Mouse (Mus musculus): ENCODE measurements around the gene Slc29a1. TPM values are rescaled to one million over a fixed set of nuclear protein-coding genes. Genes with fewer than 3 reads are reported as not detected.

Slc29a1 gene
- polyA plus RNA-seq, 1 experiment from 2014 or later, result 93.6 TPM

DNA sequence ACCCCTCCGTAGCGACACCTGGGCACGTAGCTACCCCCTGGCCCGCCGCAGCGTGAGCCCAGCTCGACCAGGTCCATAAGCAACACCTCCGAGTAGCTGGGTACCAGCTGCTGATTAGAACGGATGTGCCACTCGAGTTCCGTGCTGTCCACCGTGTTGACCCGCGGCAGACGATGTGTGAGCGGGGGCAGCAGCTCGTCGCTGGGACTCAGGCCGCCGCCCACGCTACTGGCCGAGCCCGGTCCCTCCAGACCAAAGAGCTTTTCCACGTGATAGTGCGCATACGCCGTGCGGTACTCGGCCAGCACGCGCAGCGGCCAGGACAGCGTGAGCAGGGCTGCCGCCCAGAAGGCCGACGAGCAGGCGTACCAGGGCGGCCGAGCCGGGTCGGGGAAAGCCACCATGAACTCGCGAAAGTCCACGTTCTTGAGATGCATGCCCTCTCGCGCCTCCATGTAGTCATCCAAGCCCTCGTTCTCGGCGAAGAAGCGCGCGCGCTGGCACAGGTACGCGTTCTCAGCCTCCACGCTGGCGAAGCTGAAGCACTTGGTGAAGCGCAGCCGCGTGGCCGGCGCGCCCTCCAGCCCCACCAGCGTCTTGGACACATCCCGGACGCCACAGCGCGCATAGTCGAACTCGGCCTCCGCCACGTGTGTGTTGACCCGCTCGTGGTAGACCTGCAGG is 54.0 kb downstream of the Slc29a1 start:
- peaks cover 20% of the 10 kb centered on the region for H3K4me1 ChIP-seq (replicated peaks; ENCODE audit: insufficient read depth, low read length)
- peak overlapping the region; percentile 24 for H3K4me3 ChIP-seq (replicated peaks; ENCODE audit: low read depth, low read length)
- no peaks in the 10 kb centered on the region for H3K36me3 ChIP-seq (ENCODE audit: insufficient read depth, low read length)
- H3K9me3 ChIP-seq (replicated peaks; ENCODE audit: low read length), result no peaks in the 10 kb centered on the region
- WGBS, result 12% methylated on average over 73 of the region's 74 CpGs
- H3K27me3 ChIP-seq (ENCODE audit: insufficient read depth, low read length), result peaks cover 45% of the 10 kb centered on the region
- no peak overlapping the region for H3K27ac ChIP-seq
- no peak for DNase-seq (ENCODE audit: low spot score)
- peak overlapping the region; percentile 52 for H3K4me2 ChIP-seq (ENCODE audit: low read length)
- no peak for ATAC-seq (replicated peaks; ENCODE audit: low FRiP score, low read depth)
- H3K9ac ChIP-seq (ENCODE audit: low read depth, low read length), result no peak overlapping the region
- no peak for TF ChIP-seq CTCF (IDR thresholded peaks at IDR 0.05; ENCODE audit: low read depth)

DNA sequence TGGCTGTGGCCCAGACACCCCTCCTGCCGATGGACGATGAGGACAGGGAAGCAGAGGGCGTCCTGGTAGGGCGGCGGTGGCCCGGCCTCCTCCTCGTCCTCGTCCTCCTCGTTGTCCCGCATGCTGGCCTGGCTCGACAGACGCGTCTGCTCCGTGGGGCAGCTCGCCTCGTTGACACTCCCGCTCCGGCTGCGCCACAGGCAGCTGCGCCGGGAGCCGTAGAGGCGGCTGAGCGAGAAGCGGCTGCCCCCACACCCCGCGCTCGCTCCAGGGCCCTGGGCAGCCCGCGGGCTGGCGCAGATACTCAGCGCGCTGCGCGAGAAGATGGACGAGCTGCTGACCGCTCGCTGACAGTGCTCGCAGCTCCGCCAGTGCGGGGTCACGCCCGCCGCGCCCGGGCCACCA is 54.5 kb downstream of the Slc29a1 start:
- Histone ChIP-seq H3K9ac (ENCODE audit: low read depth, low read length) (no peak overlapping the region), H3K27me3 (ENCODE audit: insufficient read depth, low read length) (peaks cover 45% of the 10 kb centered on the region), H3K4me2 (ENCODE audit: low read length) (peak overlapping the region; percentile 52), H3K9me3 (replicated peaks; ENCODE audit: low read length) (no peaks in the 10 kb centered on the region), H3K4me3 (replicated peaks; ENCODE audit: low read depth, low read length) (peak overlapping the region; percentile 24), H3K36me3 (ENCODE audit: insufficient read depth, low read length) (no peaks in the 10 kb centered on the region), H3K27ac (no peak overlapping the region), H3K4me1 (replicated peaks; ENCODE audit: insufficient read depth, low read length) (peaks cover 20% of the 10 kb centered on the region)
- ATAC-seq (replicated peaks; ENCODE audit: low FRiP score, low read depth) (no peak), DNase-seq (ENCODE audit: low spot score) (no peak)
- WGBS, result 5% methylated on average over 37 of the region's 46 CpGs
- TF ChIP-seq CTCF (IDR thresholded peaks at IDR 0.05; ENCODE audit: low read depth), result no peak

GRCm38 (mm10) chr17:45544001-45544872 is 55.2 kb downstream of the Slc29a1 start:
- ATAC-seq (replicated peaks; ENCODE audit: low FRiP score, low read depth) (no peak), DNase-seq (ENCODE audit: low spot score) (no peak)
- Histone ChIP-seq H3K36me3 (ENCODE audit: insufficient read depth, low read length) (no peaks in the 10 kb centered on the region), H3K4me1 (replicated peaks; ENCODE audit: insufficient read depth, low read length) (peaks cover 18% of the 10 kb centered on the region), H3K27me3 (ENCODE audit: insufficient read depth, low read length) (peaks cover 45% of the 10 kb centered on the region), H3K9ac (ENCODE audit: low read depth, low read length) (no peak overlapping the region), H3K4me3 (replicated peaks; ENCODE audit: low read depth, low read length) (0 out of 2 replicates have a peak overlapping the region, but pooled peaks have one; percentile 24), H3K27ac (no peak overlapping the region), H3K9me3 (replicated peaks; ENCODE audit: low read length) (no peaks in the 10 kb centered on the region), H3K4me2 (ENCODE audit: low read length) (no peak overlapping the region)
- no peak for TF ChIP-seq CTCF (IDR thresholded peaks at IDR 0.05; ENCODE audit: low read depth)
- WGBS, result 13% methylated on average over 24 of the region's 24 CpGs

- H3K27me3 ChIP-seq (ENCODE audit: insufficient read depth, low read length), result peaks cover 48% of the 10 kb centered on the region
- 29% methylated on average over 1 of the region's 1 CpGs for WGBS
These were observed 56.3 kb downstream of the Slc29a1 start for GRCm38 (mm10) chr17:45543115-45543514.

GRCm38 (mm10) chr17:45542705-45543104 is 56.7 kb downstream of the Slc29a1 start:
- no peak overlapping the region for H3K4me3 ChIP-seq (replicated peaks; ENCODE audit: low read depth, low read length)
- H3K9ac ChIP-seq (ENCODE audit: low read depth, low read length), result no peak overlapping the region
- no peak overlapping the region for H3K4me2 ChIP-seq (ENCODE audit: low read length)
- ATAC-seq (replicated peaks; ENCODE audit: low FRiP score, low read depth) (no peak), DNase-seq (ENCODE audit: low spot score) (no peak)
- TF ChIP-seq CTCF (IDR thresholded peaks at IDR 0.05; ENCODE audit: low read depth), result no peak
- WGBS, result 48% methylated on average over 2 of the region's 2 CpGs
- peaks cover 12% of the 10 kb centered on the region for H3K4me1 ChIP-seq (replicated peaks; ENCODE audit: insufficient read depth, low read length)
- H3K27ac ChIP-seq, result no peak overlapping the region
- H3K36me3 ChIP-seq (ENCODE audit: insufficient read depth, low read length), result no peaks in the 10 kb centered on the region
- H3K27me3 ChIP-seq (ENCODE audit: insufficient read depth, low read length), result peaks cover 48% of the 10 kb centered on the region
- H3K9me3 ChIP-seq (replicated peaks; ENCODE audit: low read length), result no peaks in the 10 kb centered on the region

More at GRCm38 (mm10) chr17:45543115-45543514, 56.3 kb downstream of the Slc29a1 start:
- Histone ChIP-seq H3K9me3 (replicated peaks; ENCODE audit: low read length) (no peaks in the 10 kb centered on the region), H3K4me2 (ENCODE audit: low read length) (no peak overlapping the region), H3K36me3 (ENCODE audit: insufficient read depth, low read length) (no peaks in the 10 kb centered on the region), H3K27ac (no peak overlapping the region), H3K4me3 (replicated peaks; ENCODE audit: low read depth, low read length) (no peak overlapping the region), H3K9ac (ENCODE audit: low read depth, low read length) (no peak overlapping the region), H3K4me1 (replicated peaks; ENCODE audit: insufficient read depth, low read length) (peaks cover 12% of the 10 kb centered on the region)
- DNase-seq (ENCODE audit: low spot score) (no peak), ATAC-seq (replicated peaks; ENCODE audit: low FRiP score, low read depth) (no peak)
- TF ChIP-seq CTCF (IDR thresholded peaks at IDR 0.05; ENCODE audit: low read depth), result no peak

- 30% methylated on average over 6 of the region's 6 CpGs for WGBS
- DNase-seq (ENCODE audit: low spot score) (no peak), ATAC-seq (replicated peaks; ENCODE audit: low FRiP score, low read depth) (no peak)
- Histone ChIP-seq H3K27me3 (ENCODE audit: insufficient read depth, low read length) (peaks cover 48% of the 10 kb centered on the region), H3K4me1 (replicated peaks; ENCODE audit: insufficient read depth, low read length) (peaks cover 12% of the 10 kb centered on the region), H3K9ac (ENCODE audit: low read depth, low read length) (no peak overlapping the region), H3K4me2 (ENCODE audit: low read length) (no peak overlapping the region), H3K36me3 (ENCODE audit: insufficient read depth, low read length) (no peaks in the 10 kb centered on the region), H3K4me3 (replicated peaks; ENCODE audit: low read depth, low read length) (no peak overlapping the region), H3K27ac (no peak overlapping the region), H3K9me3 (replicated peaks; ENCODE audit: low read length) (no peaks in the 10 kb centered on the region)
- TF ChIP-seq CTCF (IDR thresholded peaks at IDR 0.05; ENCODE audit: low read depth), result no peak
These were observed 57.3 kb downstream of the Slc29a1 start for GRCm38 (mm10) chr17:45542129-45542528.
